Mouse (Mus musculus) spleen, adult 18-20 months (tissue): ENCODE results near the gene Oxct2b.
"Not testable (repeated sequence)": the region's sequence is repeated elsewhere in the genome, so short reads cannot be mapped to it uniquely, and the experiment has no call there.

Experiments used
- DNase-seq, 2 experiments: peaks; one replicate each; pipeline ENCODE4 v3.0.0; 2022; ENCODE audit warnings: mixed read lengths in 2 of 2

The Oxct2b gene

DNA sequence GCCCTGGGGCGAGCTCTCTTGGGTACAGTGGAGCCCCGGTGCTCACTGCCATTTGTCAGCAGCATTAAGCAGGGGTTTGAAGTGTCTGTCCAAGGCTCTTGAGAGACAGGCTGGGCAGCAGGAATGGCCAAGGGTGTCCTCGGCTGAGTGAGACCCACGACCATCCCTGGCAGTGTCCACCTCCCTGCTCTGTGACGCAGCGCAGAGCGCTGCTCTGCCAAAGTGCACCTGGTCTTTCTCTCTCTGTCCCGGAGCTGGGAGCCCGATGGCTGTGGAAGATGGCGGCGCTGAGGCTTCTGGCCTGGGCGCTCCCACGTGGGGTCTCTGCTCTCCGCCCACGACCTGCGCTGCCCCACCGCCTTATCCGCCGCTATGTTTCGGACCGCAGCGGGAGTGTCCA lies at the start of gene Oxct2b:
Oxct2b (plus strand) TSS at position 256 of the 400 bp plus-strand sequence.
- no peak for DNase-seq

- no peak for DNase-seq
Observed at GRCm38 (mm10) chr4:123068646-123069045, 47.4 kb upstream of the Oxct2b start.

GRCm38 (mm10) chr4:123071266-123071966 lies 44.6 kb upstream of the Oxct2b start:
- peak; percentile 32 to 52 for DNase-seq

- DNase-seq = no peak
Observed at GRCm38 (mm10) chr4:123076928-123077327, 39.1 kb upstream of the Oxct2b start.

DNA sequence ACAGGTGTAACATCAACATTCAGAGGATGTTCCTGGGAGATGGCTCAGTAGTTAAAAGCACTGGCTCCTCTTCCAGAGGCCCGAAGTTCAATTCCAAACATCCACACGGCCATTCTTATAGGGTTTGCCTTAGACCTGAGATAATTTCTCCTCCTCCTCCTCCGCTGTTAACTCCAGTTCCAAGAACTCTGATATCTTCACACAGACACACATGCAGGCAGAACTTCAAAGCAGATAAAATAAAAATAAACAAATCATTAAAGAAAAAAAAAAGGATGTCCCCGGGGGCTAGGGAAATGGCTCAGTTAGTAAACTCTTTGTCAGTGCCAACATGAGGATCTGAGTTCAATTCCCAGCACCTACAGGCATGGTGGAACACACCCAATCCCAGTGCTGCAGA lies 37.8 kb upstream of the Oxct2b start:
- no peak for DNase-seq

GRCm38 (mm10) chr4:123080791-123081190 lies 35.3 kb upstream of the Oxct2b start:
- DNase-seq = no peak

DNA sequence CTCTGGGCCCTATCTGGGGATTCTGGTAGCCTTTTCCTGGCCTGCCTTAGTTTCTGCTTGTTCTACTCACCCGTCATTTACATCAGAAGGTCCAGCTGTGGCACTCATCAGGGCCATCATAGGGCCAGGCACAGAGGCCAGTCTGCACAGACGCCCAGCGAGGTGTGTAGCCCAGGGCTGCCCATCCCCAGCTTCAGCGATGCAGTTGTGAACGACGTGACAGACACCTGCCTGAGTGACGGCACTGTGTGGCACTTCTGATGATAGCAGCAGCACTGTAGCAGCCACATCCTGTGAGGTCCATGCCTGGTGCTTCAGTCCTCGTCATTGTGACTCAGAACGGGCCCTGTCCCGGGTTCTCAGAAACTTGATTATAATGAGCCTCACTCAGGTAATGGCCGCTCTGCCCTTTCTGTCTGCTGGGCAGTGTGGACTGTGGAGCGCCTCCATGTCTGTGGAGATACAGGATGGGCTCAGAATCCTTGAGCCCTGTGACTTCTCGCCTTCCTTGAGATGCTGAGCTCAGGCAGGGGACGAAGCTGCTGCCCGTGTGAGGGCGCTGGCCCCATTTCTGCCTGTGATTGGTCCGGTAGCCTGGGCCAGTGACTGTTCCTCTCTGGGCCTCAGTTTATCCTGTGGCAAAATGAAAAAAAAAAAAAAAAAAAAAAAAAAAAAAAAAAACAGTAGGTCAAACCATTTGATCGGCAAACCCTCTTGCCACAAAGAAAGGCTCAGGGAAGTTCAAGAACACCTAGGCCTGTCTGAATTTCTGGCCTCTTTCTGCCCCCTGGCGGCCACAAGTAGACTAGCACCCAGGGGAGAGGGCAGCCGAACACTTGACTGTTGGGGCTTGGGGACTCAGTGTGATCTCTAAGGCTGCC lies 33.5 kb upstream of the Oxct2b start:
- peak; percentile 43 to 69 for DNase-seq

GRCm38 (mm10) chr4:123083323-123083902 lies 32.7 kb upstream of the Oxct2b start:
- no peak for DNase-seq

DNA sequence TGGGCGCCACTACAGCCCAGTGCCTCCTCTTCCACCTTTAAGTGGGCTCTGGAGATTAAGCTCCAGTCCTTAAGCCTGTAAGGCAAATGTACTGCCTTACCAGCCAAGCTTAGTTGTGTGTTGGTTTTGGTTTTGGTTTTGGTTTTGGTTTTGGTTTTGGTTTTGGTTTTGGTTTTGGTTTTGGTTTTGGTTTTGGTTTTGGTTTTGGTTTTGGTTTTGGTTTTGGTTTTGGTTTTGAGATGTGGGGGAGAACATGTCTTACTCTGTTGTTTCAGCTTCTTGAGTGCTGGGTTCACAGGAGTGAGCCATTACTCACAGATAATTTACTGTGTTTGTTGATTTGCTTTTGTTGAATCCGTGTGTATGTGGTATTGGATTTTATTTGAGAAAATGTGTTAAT lies 30.8 kb upstream of the Oxct2b start:
- DNase-seq = no peak

DNA sequence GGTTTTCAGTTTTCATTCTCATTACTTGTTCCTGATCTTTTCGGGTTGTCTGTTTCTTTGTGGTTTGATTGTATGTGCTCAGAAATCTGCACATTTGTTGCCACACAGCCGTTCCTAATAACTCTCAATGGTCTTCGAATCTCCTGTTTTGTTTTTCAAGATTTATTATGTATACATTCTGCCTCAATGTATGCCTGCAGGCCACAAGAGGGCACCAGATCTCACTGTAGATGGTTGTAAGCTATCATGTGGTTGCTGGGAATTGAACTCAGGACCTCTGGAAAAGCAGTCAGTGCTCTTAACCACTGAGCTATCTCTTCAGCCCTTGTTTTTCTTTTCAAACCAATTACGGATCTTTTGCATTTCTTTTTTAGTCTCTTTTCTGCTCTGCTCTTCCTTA lies 29.7 kb upstream of the Oxct2b start:
- no peak for DNase-seq

GRCm38 (mm10) chr4:123092621-123093020 lies 23.4 kb upstream of the Oxct2b start:
- no peak for DNase-seq

- DNase-seq = no peak
Observed at GRCm38 (mm10) chr4:123093064-123093776, 22.8 kb upstream of the Oxct2b start.

GRCm38 (mm10) chr4:123093869-123094268 lies 22.2 kb upstream of the Oxct2b start:
- no peak for DNase-seq

DNA sequence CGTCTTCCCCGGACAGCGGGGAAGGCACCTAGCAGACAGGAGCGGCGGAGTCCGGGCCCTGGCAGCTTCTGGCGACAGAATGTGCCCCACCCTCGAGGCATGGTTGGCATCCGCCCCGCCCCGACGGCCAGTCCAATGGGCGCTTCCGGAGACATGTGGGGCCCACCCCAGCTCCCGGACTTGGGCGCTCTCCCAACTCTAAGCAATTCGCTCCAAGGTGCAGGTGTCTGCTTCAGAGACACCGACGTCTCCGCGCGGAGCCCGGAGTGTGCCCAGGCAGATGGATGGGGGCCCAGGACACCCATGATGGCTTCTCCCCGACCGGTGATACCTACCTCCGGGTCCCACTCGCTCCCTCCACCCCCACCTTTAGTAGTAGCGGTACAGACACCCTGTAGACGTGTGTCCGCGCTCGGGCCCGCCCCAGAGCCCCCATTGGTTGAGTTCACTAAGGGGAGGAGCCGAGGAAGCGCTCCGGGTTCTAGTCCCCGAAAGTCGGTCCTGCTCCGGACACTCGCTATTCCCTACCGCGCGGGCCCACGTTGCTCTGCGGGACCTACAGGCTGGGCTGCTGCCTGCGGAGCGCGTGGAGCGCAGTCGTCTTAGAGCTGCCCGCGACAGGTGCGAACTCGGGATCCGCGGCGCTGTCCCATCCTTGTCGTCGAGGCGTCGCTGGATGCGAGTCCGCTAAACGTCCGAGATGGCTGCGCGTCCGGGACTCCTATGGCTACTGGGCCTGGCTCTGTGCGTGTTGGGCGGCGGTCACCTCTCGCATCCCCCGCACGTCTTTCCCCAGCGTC lies 11.2 kb upstream of the Oxct2b start, which contains the start of gene Bmp8b:
Bmp8b (plus strand) TSS at position 515 of the 800 bp plus-strand sequence.
- no peak for DNase-seq

- DNase-seq = no peak
Observed at GRCm38 (mm10) chr4:123105451-123105790, 10.6 kb upstream of the Oxct2b start.

- not testable (repeated sequence) for DNase-seq
Observed at GRCm38 (mm10) chr4:123105929-123106328, 10.1 kb upstream of the Oxct2b start.

DNA sequence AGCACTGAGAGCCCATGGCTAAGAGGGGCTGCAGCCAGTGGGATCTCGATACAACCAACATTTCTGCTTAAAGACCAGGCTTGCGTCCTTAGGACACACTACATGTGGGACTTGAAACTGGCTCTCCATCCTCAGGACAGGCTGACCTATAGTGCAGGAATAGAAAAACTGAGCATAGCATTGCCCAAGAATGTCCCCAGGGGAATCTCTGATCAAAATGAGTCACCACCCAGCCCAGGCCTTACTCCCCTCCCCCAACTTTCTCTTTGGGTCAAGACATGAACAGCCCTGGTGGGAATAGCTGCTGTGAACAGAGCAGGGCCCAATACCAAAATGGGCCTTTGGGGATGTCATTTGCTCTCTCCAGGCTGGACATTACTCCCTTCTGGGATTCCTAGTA lies 9.2 kb upstream of the Oxct2b start:
- no peak for DNase-seq

DNA sequence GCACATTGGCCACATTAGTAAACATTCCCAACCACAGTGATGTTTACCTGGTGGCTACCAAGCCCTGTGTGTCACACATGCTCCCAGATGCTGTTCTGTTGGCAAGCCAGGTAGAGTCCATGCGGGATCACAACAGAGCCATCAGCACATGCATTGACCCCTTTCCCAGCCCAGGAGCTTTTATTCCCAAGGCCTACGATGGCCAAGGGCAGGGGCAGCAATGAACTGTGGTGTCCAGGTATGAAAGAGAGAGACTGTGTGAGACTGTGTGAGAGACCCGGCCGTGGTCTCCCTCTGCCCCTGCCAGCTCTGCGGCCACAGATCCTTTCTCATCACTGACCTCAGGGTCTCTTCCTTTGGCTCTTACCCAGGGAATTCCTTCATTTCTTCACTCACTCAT lies 8.0 kb upstream of the Oxct2b start:
- no peak for DNase-seq

DNA sequence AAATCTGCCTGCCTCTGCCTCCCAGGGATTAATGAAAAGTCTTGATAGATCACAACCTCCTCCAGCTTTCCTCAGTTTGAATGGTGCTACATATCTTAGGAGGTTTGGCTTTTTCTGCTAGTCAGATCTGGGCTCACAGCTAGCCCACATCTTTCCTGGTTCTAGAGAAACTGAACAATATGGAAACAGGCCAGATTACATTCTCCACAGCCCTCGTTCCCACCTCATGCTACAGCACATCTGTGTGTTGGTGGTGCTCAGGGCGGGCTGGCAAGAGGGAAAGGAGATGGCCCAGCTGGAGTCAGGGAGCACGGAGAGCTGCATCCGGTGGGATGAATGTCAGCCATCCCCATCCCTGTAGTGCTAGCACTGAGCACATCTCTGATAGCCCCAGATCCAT lies 5.3 kb upstream of the Oxct2b start:
- no peak for DNase-seq

- DNase-seq = not testable (repeated sequence)
Observed at GRCm38 (mm10) chr4:123111275-123111983, 4.6 kb upstream of the Oxct2b start.

- no peak for DNase-seq
Observed at GRCm38 (mm10) chr4:123112216-123112764, 3.8 kb upstream of the Oxct2b start.
